Mouse (Mus musculus): ENCODE measurements around the gene Nfam1. TPM values are rescaled to one million over a fixed set of nuclear protein-coding genes. Genes with fewer than 3 reads are reported as not detected.
A peak's percentile ranks its signal among the peaks of the same experiment; 100 is the strongest.

Gene Nfam1
- total RNA-seq, 2 experiments from 2014 or later: 2.5 to 2.7 TPM

DNA sequence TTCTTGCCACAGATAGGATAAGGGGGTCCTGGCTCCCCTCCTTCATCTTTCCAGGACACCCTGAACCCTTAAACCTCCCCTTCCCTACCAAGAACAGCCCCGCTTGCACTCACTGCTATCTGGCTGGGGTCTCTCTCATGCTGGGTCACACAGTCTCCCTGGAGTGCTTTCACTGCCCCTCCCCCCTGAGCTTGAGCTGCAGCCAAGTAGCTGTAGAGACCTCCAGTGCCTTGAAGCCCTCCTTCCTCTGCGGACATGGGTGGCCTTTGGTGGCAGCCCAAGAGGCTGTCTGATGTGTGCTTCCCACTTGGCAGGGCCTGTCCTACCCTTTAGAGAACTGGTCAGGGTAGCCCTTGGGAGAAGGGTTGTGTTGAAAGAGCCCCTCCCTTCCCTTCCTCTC is 7.0 kb upstream of the Nfam1 start:
- no peak for DNase-seq (ENCODE audit: extremely low spot score in 1 of 2, low spot score in 1 of 2)

- no peak for DNase-seq (ENCODE audit: extremely low spot score in 1 of 2, low spot score in 1 of 2)
These were observed 5.7 kb upstream of the Nfam1 start for GRCm38 (mm10) chr15:83038812-83039211.

GRCm38 (mm10) chr15:83037755-83038483 is 4.8 kb upstream of the Nfam1 start:
- peak; percentile 91 to 99 for DNase-seq (ENCODE audit: extremely low spot score in 1 of 2, low spot score in 1 of 2)

DNA sequence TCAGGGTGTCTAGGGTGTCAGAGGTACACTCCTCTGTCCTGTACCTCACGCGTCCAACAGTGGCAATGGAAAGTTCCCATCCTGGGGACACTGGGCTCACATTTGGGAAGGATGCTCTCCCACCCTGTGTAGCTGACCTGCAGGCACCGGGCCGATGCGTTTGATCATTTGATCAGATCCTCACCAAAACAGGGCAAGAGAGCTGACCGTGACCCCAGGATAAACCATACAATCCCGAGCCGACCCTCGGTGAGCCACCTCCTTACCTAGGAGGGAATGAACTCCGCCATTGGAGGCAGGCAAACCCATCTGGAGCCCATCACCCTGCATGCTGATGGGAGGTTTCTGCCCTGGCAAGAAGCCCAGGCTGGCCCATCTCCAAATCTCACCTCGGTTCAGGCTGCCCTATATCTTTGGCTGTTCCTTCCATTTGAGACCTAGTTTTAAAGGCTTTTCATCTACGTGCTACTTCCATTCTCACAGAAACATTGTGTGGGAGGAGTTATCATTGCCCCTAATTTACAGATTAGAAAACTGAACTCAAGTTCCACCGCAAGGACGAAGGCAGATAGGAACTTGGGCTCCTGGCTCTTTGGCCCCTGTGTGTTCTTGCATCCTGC is 3.9 kb upstream of the Nfam1 start:
- peak in 1 of 2 experiments; percentile 52 for DNase-seq (ENCODE audit: extremely low spot score in 1 of 2, low spot score in 1 of 2)

GRCm38 (mm10) chr15:83036089-83036488 is 3.0 kb upstream of the Nfam1 start:
- DNase-seq (ENCODE audit: extremely low spot score in 1 of 2, low spot score in 1 of 2): no peak

GRCm38 (mm10) chr15:83034275-83034977 is 1.3 kb upstream of the Nfam1 start:
- DNase-seq (ENCODE audit: extremely low spot score in 1 of 2, low spot score in 1 of 2): peak; percentile 41 to 52

DNA sequence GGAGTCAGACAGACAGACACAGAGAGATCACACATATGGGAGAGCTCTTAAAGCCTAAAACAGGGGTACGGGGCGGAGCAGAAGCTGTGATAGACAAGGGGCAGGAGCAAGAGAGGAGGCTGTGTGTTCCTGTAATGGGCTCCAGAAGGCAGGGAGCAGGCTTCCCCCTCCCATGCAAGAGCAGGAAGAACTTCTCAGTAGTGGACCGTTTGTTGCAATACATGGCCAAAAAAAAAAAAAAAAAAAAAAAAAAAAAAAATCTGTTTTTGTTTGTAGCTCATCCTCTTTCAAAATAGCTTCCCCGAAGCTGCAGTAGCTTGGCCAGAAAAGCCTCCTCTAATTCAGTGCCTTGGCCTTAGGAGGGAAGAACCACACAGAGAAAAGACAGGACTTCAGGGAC is 2.2 kb downstream of the Nfam1 start:
- DNase-seq (ENCODE audit: extremely low spot score in 1 of 2, low spot score in 1 of 2): no peak

GRCm38 (mm10) chr15:83029725-83030718 is 3.1 kb downstream of the Nfam1 start:
- DNase-seq (ENCODE audit: extremely low spot score in 1 of 2, low spot score in 1 of 2): no peak

DNA sequence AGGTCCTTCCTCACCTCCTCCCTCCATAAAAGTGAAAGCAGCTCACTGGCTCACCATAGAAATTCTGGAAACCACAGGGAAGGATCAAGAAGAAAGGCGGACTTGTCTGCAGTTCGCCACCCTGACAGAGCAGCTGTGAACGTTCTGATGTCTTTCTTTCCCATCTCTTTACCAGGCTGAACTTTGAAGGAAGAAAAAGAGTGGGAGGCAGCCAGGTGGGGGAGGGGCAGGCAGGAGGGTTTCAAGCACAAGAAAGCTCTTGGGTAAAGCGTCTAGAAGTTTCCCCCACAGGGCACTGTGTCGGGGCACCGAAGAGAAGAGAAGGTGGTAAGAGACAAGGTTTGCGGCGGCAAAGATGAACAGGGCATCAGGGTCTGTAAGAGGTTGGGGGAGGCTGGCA is 7.0 kb downstream of the Nfam1 start:
- no peak for DNase-seq (ENCODE audit: extremely low spot score in 1 of 2, low spot score in 1 of 2)

GRCm38 (mm10) chr15:83025041-83025760 is 7.9 kb downstream of the Nfam1 start:
- DNase-seq (ENCODE audit: extremely low spot score in 1 of 2, low spot score in 1 of 2): no peak

GRCm38 (mm10) chr15:83022947-83023346 is 10.2 kb downstream of the Nfam1 start:
- no peak for DNase-seq (ENCODE audit: extremely low spot score in 1 of 2, low spot score in 1 of 2)

- DNase-seq (ENCODE audit: extremely low spot score in 1 of 2, low spot score in 1 of 2): peak in 1 of 2 experiments; percentile 71
These were observed 22.0 kb downstream of the Nfam1 start for GRCm38 (mm10) chr15:83010990-83011664.

GRCm38 (mm10) chr15:83010423-83010822 is 22.7 kb downstream of the Nfam1 start:
- no peak for DNase-seq (ENCODE audit: extremely low spot score in 1 of 2, low spot score in 1 of 2)

GRCm38 (mm10) chr15:83009532-83009931 is 23.6 kb downstream of the Nfam1 start:
- no peak for DNase-seq (ENCODE audit: extremely low spot score in 1 of 2, low spot score in 1 of 2)

- DNase-seq (ENCODE audit: extremely low spot score in 1 of 2, low spot score in 1 of 2): no peak
These were observed 24.2 kb downstream of the Nfam1 start for GRCm38 (mm10) chr15:83008761-83009423.

DNA sequence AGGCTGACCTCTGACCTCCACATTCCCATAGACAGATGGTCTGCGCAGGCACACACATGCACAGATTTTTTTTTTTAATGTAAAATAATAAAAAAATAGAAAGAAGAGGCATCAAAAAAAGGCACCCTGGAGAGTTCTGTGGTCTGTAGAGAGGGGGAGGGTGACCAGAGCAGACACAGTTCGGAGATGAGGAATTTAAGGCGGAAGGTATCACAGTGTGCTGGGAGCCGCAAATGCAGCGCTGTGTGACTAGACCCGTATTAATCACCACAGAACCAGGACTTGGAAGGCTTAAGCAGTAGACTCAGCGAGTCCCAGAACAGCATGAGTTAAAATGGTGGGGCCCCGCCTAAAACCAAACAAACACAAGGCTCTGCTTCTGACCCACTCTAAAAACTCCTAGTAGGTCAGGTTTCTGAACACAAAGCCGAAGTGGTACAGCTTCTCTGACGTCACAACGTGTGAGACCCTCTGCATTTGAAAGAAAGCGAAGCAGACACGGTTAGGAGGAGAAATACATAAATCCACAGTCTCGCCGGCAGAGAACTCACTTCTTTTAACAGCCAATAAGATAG is 25.7 kb downstream of the Nfam1 start:
- no peak for DNase-seq (ENCODE audit: extremely low spot score in 1 of 2, low spot score in 1 of 2)

- peak; percentile 77 to 90 for DNase-seq (ENCODE audit: extremely low spot score in 1 of 2, low spot score in 1 of 2)
These were observed 30.2 kb downstream of the Nfam1 start for GRCm38 (mm10) chr15:83002665-83003548.
